Mouse (Mus musculus) T-helper 17 cell (primary cell): Measurements from ENCODE around the gene Itpka.
"Not testable (repeated sequence)": the region's sequence is repeated elsewhere in the genome, so short reads cannot be mapped to it uniquely, and the experiment has no call there.

ENCODE experiments used
- in situ Hi-C, 2 experiments: fragments of 300-600 bp; cut with MboI, MseI; formaldehyde crosslinking; loops; 1 replicate in 1 of 2; 2 replicates in 1 of 2; pipeline ENCODE4 v1.15.1; 2025; ENCODE audit warnings: high pct_unique_total_duplicates in 2 of 2

Itpka gene

DNA sequence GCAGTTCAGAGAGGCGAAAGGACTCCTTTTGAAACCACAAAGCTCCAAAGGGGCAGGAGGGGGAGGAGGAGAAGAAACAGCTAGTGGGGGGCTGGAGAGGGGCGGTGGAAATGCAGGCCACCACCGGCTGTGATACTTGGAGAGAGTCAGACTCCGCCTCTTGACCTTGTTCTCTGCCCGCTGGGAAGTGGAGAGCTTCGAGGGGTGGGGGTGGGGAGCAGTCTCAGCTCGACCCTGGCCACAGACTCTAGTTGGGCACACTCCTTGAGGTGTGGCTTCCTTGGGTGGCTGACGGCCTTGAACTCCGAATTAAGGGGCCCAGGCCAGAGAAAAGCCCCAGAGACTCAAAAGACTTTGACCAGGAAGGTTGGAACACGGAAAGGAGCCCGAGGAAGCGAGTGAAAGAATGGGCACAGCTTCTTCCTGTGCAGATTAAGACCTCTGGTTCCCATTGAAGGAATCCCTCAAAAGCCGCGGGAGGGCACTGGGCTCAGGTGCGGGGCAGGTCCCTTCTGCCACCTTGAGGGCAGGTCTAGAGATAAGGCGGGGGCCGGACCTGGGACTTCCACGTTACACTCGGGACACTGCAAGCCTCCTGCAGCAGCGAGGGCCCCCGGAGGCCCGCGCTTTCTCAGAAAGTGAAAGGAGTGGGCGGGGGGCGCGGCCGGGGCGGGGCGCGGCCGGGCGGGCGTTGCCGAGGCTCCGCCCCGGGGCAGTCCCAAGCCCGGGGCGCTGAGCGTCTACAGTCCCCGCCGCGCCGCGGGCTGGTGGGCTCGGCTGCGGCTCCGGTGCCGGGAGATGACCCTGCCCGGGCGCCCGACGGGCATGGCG lies at the start of gene Itpka:
TSS of gene Itpka (plus strand) at position 757 of the 831 bp plus-strand sequence.
- in situ Hi-C loops: loop anchor here in 1 of 2 experiments (25.0 kb wide), 1 partner anchor 1621 kb away; the partner anchor contains the start of genes Ckmt1 and Ppip5k1

DNA sequence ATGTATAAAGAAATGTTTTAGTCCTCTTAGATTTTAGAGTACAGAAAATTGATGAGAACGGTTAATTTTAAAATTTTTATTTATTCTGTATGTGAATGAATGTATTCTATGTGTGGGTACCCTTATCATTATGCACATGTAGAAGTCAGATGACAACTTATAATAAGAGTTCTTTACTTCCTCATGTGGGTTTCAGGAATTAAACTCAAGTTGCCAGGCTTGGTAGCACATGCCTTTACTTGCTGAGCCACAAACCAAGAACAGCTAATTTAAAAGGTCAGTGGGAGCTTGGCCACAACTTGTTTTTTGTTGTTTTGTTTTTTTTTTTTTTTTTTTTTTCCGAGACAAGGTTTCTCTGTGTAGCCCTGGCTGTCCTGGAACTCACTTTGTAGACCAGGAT lies 47.3 kb upstream of the Itpka start:
- in situ Hi-C loops: no loop called here

DNA sequence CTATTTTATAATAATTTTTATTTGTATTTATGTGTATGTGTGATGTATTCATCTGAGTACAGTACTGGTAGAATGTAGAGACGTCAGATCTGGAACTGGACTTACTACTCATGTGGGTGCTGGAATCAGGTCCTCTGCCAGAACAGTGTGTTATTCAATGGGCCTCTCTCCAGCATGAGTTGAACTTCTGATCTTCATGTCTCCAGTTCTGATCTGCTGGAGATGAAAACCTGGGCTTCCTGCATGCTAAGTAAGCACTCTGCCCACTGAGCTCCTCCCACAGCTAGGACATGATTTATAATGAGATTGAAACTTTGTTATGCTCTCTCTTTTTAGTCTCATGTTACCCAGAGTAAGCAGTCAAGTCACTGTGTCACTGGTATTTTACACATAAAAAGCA lies 46.0 kb upstream of the Itpka start:
- in situ Hi-C loops: no loop called here

DNA sequence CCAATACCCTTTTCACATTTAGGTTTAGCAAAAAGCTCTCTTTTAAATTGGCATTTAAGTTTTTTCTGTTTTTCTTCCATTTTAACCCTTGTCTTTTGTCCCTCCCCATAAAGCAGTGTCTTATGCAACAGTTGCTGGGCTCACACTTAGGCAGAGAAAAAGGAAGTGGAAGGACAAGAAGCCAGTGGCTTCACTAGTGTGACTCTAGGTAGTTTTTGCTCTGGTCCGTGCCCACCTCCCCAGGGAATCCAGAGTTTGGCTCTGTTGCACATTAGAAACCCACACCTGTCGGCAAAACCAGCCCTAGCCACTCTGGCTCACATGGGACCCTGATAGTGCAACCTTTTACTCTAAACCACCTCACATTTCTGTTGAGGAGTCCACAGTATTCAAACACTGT lies 43.7 kb upstream of the Itpka start:
- in situ Hi-C loops: no loop called here

DNA sequence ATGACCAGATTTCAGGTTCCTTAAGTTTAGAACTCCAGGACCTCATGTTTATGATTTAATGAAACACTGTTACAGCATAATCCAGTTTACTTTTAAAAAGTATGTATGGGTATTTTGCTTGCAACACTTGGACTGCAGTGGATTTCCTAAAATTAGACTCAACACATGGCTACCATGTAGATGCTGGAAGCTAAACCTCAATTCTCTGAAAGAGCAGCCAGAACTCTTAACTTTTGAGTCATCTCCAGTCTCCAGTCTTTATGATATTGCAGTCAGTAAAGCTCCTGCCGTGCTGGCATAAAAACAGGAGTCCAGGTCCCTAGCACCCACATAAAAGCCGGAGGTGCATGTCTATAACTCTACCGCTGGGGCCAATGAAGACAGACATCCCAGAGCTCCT lies 42.2 kb upstream of the Itpka start:
- in situ Hi-C loops: no loop called here

DNA sequence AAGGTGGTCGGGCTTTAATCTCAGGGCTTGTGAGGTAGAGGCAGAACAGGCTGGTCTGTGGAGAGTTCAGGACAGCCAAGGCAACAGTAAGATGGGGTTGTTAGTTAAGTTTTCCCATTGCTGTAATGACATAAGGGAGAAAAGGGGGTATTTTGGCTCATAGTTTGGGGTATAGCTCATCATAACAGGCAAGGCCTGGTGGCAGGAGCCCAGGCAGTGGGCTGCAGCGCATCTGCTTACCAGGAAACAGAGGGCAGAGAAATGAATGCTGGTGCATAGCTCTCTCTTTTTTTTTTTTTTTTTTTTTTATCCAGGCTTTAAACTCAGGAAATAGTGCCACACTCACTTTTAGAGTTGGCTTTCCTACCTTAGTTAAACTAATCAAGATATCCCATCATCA lies 39.0 kb upstream of the Itpka start:
- in situ Hi-C loops: no loop called here

DNA sequence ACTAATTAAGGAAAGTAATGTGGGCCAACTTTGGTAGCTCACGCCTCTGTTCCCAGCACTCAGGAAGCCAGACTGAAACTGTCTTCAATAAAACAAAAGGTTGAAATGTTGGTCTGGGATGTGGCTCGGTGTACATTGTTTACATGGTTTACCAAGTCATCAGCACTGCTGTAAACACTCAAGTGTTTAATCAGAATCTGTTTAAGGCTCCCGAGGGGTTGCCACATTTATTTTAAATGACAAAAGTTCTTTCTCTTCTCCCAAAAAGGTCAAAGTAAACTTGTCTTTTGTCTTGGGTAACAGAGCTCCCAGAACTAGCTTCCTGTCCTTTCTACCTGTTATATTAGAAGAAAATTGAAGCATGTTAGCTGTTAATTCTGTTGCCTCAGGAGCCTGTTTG lies 34.5 kb upstream of the Itpka start:
- in situ Hi-C loops: no loop called here

DNA sequence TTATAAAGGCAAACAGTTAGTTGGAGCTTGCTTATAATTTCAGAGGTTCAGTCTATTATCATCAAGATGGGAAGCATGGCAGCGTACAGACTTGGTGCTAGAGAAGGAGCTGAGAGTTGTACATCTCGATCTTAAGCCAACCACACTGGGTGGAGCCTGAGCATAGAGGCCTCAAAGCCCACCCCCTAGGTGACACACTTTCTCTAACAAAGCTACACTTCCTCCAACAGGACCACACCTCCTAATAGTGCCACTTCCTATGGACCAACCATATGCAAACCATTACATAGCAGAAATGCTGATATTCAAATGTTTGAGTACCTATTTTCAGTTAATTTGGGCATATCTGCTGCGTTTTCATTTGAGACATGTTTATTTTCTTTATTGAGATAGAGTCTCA lies 32.1 kb upstream of the Itpka start:
- in situ Hi-C loops: no loop called here

DNA sequence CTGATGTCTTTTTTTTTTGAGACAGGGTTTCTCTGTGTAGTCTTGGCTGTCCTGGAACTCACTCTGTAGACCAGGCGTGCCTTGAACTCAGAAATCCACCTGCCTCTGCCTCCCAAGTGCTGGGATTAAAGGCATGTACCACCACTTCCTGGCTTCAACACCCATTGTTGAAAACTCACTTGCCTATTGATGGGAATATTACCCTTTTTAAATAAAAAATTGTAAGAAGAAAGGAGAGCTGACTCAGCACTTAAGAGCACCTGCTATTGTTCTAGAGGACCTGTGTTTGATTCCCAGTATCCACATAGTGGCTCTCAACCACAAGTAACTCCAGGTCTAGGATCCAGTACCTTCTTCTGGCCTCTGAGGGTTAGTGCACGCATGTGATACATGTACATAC lies 26.3 kb upstream of the Itpka start:
- in situ Hi-C loops: not testable (repeated sequence)

DNA sequence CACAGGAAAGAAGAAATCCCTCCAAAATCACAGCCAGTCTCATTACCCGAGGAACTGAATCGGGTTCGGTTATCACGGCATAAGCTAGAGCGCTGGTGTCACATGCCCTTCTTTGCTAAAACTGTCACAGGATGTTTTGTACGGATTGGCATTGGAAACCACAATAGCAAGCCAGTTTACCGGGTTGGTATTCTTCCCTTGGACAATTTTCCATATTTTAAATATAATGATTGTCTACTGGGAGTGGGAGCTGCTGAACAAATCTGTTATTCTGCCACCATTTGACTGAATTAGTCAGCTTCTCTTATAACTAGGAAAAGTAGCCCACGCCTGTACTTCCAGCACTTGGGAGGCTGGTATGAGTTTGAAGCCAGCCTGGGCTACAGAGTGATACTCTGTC lies 21.1 kb upstream of the Itpka start:
- in situ Hi-C loops: no loop called here

DNA sequence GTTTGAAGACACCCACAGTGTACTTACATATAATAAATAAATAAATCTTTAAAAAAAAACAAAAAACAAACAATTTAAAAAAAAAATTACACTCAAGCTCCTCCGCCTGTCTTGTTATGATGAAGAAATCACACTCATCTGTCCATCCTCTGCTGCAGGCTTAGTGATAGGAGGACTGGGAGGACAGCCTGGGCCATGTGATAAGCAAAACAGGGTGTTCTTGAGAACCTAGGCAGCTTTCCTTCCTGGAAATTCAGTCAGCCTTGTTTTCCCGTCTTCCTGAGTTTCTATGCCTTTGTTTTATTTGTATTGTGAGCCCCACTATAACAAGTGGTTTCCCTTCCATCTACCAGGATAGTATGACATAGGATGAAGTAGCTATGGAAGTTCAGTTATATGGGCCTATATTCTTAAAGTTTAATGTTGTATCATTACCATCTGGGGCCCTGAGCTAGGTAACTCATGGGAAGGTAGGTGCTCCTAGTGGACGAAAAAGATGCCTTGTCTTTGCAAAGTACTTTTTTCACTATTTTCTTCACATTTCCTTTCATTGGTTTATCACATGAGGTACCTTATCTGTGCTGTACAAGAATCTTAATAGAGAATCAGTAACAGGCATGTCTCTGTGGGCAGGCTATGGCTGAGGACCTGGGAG lies 14.2 kb upstream of the Itpka start:
- in situ Hi-C loops: loop anchor here in 1 of 2 experiments (5.0 to 25.0 kb wide), 2 partner anchors 86 to 1634 kb away; partner anchors contain the start of genes Ckmt1 and Ppip5k1

DNA sequence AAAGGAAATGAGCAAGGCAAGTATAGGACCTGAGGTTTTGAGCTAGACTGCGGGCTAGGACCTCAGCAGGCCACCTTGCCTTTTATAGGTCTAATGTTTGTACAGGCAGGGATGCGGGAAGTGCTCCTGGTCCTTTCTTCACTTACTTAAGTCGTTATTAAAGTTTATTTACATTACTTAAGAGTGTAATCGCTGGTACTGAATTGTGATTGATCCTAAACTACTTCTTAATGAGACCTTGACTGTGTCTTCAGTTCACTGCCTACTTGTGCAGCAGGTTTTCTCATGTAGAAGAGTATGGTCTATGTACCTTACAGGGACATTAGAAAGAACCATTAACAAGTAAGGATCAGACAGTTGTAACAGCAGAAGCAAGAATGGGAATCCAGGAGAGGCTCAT lies 11.4 kb upstream of the Itpka start:
- in situ Hi-C loops: loop anchor here in 1 of 2 experiments (25.0 kb wide), 1 partner anchor 1632 kb away; the partner anchor contains the start of genes Ckmt1 and Ppip5k1

DNA sequence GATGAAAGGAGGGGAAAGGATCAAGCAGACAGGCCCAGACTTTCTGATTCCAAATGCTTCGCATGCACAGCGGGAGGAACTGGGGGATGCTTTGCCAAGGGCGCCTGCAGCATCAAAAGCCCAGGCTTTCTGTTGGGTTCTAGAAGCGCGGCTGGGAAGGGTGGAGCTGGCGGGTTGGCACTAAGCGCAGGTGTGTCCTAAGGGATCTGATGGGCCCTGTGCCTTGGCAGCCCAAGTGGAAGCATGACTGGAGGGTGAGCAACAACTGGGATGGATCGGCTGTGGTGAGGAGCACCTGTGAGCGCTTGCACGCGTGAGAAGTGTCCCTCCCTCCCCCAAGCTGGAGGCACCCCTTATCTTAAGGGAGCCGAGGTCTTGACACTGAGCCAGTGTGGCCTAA lies 5.0 kb upstream of the Itpka start:
- in situ Hi-C loops: loop anchor here in 1 of 2 experiments (25.0 kb wide), 1 partner anchor 1625 kb away; the partner anchor contains the start of genes Ckmt1 and Ppip5k1

DNA sequence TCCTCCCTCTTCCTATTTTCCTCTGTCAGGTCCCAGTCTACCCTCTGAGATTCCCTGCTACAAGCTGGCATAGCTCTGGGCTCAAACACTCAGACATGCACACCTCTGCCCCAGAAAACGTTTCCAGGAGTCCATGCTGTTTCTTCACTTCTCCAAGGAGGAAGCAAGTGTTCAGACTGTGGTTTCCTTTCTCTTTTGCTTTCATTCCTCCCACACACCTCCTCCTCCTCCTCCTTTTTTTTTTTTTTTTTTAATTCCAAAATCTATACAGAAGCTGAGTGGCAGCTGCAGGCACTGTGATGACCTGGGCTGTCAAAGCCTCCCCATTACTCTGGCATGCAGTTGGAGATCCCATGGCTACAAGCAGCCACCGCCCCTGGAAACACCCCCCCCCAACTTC lies 1.6 kb upstream of the Itpka start:
- in situ Hi-C loops: loop anchor here in 1 of 2 experiments (25.0 kb wide), 1 partner anchor 1622 kb away; the partner anchor contains the start of genes Ckmt1 and Ppip5k1

DNA sequence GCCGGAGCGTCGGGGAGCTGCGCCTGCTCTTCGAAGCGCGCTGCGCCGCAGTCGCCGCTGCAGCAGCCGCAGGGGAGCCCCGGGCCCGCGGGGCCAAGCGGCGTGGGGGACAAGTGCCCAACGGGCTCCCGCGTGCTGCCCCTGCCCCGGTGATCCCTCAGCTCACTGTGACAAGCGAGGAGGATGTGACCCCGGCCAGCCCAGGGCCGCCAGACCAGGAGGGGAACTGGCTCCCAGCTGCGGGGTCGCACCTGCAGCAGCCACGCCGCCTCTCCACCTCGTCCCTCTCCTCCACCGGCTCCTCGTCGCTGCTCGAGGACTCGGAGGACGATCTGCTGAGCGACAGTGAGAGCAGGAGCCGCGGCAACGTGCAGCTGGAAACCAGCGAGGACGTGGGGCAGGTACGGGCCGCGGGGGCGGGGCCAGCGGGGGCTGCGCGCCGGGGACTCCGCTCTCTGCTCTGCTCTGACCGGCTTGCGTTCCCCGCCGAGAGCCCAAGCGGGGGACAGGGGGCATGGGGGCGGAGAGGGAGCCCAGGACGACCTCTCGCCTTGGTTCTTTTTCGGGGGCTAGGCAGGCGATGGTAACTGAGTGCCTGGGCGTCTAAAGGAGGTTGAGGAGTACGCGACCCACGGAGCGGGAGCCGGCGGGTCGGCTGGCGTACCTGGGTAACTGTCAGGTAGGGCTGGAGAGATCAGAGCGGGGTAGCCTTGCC lies 481 bp downstream of the Itpka start:
- in situ Hi-C loops: loop anchor here in 1 of 2 experiments (25.0 kb wide), 1 partner anchor 1620 kb away; the partner anchor contains the start of genes Ckmt1 and Ppip5k1

DNA sequence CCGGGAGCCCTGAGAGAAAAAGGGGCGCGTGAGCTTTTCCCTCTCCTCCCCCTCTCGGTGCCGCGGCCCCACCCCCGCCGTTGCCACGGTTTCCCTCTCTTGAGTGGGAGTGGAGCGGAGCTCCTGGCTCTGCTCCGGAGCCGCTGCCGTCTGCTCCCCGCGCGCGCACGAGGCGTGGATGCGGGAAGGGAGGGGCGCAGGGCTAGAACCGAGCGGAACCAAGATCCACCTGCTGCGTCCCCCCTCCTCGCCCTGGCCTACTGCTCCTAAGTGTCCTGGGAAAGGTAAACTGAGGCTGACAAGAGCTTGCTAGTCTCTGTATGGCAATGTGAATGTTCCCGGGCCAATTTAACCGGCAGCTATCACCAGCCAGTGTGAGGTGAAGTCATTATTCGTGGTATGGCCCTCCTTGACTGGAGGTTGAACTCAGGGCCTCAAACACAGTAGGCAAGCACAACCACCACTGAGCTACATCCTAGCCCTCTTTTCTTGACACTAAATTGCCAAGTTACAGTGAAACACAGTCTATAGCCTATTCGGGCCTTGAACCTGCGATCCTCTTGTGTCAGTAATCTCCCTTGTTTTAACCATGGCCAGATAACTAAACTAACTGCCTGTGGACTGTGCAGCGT lies 1.2 kb downstream of the Itpka start:
- in situ Hi-C loops: loop anchor here in 1 of 2 experiments (25.0 kb wide), 1 partner anchor 1619 kb away; the partner anchor contains the start of genes Ckmt1 and Ppip5k1

DNA sequence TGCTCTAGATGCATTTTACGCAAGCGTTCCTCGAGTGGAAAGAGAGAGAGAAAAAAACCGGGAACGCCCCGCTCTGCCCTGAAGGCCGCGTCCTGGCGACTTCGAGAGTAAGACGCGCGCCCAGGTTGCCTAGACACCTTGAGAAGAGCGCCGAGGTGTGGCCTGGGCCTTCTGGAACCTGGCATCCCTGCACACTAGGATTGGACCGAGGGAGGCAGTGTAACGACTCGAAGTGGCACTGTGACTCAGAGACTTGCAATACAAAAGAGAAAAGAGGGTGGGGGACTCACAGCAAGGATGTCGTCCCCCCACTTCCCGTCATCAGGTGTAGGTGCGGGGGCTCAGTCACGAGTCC lies 1.6 kb downstream of the Itpka start:
- in situ Hi-C loops: loop anchor here in 1 of 2 experiments (25.0 kb wide), 1 partner anchor 1619 kb away; the partner anchor contains the start of genes Ckmt1 and Ppip5k1

DNA sequence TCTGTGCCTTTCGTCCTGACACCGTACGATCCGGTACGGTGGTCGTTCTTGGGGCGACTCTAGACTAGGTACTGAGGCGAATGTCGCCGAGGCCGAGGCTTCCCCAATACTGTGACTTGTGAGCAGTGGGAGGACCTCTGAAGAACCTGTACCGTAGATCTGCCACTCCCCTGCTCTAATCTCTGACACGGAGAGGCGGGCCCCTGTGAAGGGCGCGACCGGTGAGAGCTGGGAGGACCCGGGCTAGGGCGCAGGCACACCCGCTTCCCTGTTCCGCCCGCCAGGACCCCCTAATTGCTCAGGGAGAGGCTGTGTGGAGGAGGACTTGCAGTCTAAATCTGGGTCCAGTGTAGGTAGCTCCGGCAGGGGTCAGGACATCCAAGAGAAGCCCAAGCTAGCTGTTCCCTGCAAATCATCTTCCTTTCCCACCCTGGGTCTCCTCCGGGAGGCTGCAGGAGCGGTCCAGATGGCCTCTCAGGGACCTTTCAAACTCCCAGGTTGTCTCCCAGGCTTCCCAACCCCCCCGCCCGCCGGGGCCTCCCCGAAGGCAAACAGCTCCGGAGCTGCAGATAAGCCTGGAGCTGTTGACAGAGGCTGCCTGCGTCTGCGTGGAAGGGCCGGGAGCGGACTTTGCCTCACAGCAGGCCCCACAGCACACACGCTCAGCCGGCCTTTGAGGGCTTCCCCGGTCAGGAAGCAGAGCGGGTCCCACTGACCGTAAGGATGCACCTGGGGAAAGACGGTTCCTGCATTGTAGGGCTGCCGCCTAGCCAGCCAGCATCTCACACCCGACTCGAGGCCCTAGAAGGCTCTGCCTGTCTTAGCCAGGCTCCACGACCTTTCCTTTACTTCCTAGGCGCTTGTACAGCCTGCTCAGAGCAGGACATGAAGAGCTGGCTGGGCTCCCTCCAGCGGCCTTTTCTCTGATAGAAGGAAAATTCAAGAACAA lies 2.3 kb downstream of the Itpka start:
- in situ Hi-C loops: loop anchor here in 1 of 2 experiments (25.0 kb wide), 1 partner anchor 1618 kb away; the partner anchor contains the start of genes Ckmt1 and Ppip5k1

DNA sequence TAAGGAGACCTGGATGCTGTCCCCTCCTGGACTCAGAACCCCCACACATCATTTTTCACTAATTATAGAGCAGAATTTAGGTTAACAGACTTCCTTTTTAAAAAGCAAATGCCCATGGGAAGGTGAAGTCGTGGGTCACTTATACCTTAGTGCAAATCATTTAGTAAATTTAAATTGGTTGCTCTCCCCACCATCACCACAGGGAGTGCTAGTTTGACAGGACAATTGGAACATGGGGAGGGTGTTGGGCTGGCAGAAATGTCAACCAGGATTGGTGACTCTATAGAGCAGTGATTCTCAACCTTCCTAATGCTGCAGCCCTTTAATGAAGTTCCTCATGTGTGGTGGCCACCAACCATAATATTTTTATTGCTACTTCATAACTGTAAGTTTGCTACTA lies 3.1 kb downstream of the Itpka start:
- in situ Hi-C loops: loop anchor here in 1 of 2 experiments (25.0 kb wide), 1 partner anchor 1617 kb away; the partner anchor contains the start of genes Ckmt1 and Ppip5k1

DNA sequence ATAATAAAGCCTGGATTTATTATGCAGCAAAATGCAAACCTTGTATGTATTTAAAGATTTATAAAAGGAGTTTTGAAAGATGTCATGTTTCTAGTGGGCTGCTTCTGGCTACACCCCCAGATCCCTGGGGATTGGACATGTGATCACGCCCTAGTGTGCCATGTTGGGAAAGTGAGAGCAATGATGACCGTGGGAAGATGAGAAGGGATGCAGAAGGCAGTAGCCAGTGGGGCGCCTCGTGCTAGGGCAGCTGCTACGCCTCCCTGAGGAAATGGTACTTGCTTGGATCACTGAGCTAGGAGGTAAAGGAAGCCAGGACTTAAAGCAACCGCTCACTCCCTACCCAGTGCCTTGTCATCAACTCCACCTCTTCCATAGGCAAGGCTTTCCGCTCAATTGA lies 5.4 kb downstream of the Itpka start:
- in situ Hi-C loops: loop anchor here in 1 of 2 experiments (25.0 kb wide), 1 partner anchor 1615 kb away; the partner anchor contains the start of genes Ckmt1 and Ppip5k1
